Mouse (Mus musculus): ENCODE measurements around the gene Nfasc.

GRCm38 (mm10) chr1:132678076-132678475 lies 63.5 kb downstream of the Nfasc start:
- TF ChIP-seq CTCF (IDR thresholded peaks at IDR 0.05; ENCODE audit: borderline replicate concordance, control insufficient read depth, extremely low read depth, insufficient read depth, low read length, poor library complexity) (no peak), POLR2A (IDR thresholded peaks at IDR 0.05; ENCODE audit: control insufficient read depth, extremely low read depth, insufficient read depth, low read length, poor library complexity) (no peak)

Data from thymus, adult 2 months (tissue).